Mouse (Mus musculus): Measurements from ENCODE around the gene Il18bp.
"Not testable (repeated sequence)": the region's sequence is repeated elsewhere in the genome, so short reads cannot be mapped to it uniquely, and the experiment has no call there.

The Il18bp gene

DNA sequence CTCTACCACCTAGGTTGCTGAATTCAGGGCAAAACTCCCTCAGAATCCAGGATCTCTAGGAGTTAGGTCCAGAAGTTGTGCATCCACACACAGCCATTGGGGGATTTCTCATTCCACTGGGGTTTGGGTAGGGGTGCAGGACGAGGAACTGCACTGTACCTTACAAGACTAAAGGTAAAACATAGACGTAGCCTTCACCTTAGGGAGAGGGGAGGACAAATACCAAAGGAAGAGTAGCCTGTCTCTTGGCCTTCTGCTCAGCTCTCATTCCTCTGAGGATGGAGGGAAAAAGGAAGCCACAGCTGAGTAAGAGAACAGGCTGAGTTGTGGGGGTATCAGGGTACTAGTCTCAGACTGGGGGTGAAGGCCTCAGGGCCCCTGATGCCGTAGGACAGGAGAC is at the start of gene Il18bp:
Gene Il18bp, minus strand, starts transcription at position 101 of the 400 bp plus-strand sequence.
- no peak for DNase-seq (ENCODE audit: low read depth, low spot score)

DNA sequence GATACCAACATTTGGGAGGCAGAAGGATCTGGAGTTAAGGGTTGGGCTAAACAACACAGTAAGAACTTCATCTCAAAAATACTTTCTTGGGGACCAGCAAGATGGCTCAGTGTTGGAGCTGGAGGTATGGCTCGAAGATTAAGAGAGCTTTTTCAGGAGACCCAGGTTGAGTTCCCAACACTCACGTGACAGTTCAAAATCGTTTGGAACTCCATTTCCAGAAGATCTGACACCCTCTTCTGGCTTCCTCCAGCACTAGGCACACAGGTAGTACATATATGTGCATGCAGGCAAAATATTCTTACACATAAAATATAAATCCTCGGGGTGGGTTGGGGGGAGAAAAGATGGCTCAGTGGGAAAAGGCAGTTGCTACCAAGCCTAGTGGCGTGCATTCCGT is 47.9 kb upstream of the Il18bp start:
- no peak for DNase-seq (ENCODE audit: low read depth, low spot score)

DNA sequence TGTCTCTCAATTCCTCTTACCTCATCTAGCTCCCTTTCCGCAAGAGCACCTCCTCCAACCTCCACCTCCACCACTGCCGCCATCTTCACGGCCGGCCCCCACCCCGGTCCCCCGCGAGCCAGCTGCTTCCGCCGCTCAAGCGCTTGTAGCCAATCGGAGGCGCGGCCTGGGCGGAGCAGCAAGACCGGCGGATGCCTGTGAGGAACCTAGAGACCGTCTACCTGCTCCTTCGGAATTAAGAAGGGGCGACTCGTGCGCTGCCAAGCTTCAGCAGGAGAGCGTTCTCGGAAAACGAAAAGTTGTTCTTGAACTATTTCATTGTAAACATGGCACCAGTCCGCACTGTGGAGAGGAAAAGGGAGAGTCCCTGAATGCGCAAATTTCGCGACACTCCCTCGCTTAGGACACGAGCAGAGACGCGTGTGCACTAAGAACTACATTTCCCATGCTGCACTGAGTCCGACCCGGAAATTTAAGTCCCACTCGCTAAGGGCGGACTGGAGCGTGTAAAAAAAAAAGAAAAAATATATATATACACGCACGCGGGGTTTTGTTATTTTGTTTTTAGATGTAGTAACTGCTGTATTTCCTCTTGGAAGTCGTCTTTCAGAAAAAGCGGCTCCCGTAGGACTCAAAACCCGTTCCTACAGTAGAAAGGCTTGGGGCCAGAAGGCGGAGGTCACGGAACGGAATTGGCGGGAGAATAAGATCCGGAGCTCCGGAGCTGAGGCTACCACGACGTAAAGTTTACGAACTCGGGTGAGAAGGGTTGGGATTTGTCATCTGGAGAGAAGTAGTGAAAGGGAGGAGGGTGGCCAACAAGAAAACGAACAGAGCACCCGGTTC is 46.8 kb upstream of the Il18bp start, which contains the start of the genes Rnf121, Xndc1 and Xntrpc:
Gene Rnf121, minus strand, starts transcription at position 424 of the 846 bp plus-strand sequence.
Gene Xndc1, plus strand, starts transcription at position 466 of the 846 bp plus-strand sequence.
Gene Xntrpc, plus strand, starts transcription at position 668 of the 846 bp plus-strand sequence.
- DNase-seq (ENCODE audit: low read depth, low spot score), result peak; percentile 96

DNA sequence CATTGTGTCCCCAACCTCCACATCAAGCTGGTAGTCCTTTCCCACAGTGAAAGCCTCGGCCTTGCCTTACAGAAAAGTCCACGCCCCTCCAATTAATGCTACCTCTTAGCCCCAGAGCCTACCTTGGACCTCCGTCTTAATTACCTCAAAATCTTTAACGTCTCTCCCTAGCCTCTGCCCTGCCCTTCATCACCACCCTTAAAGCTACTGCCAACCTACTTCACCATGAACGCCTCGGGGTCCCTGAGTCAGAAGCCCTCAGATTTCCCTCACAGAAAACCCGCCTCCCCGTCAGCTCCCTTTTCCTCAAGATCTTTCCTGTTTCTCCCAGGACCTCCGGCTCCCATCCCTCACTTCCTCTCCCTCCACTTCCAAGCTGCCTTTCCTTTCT is 46.2 kb upstream of the Il18bp start:
- DNase-seq (ENCODE audit: low read depth, low spot score), result no peak

DNA sequence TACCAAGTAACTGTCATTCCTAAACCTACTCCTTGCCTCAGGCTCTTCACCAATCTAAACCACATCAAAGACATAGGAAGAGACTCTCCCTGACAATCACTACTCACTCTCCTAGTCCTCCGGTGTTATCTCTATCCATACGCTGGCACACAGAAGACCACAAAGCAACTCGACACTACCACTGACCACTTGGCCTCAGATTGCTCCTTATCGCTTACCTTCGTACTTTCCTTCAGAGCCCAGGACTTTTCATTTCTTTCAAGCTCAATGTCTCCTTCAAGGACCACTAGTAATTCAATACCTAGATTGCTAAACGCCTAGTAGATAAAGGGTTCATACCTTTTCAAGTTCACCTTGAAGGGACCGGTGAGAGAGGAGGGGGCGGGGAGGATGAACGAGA is 45.4 kb upstream of the Il18bp start:
- no peak for DNase-seq (ENCODE audit: low read depth, low spot score)

DNA sequence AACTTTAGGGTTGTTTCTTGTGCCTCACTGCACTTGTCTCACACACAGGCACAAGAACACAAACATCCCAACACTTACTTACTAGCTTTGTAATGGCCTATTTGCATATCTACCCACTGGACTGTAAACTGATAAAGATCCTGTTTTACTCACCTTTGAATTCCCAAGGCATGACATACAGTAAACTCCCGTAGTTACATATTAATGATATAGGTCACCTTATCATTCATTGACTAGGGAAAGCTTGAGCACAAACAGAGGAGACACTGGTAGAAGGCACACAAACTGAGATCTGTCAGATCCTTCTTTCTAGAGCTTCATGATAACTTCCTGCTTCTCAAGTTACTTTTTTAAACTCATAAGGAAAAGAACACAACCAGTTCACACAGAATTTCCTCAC is 43.7 kb upstream of the Il18bp start:
- DNase-seq (ENCODE audit: low read depth, low spot score), result no peak

DNA sequence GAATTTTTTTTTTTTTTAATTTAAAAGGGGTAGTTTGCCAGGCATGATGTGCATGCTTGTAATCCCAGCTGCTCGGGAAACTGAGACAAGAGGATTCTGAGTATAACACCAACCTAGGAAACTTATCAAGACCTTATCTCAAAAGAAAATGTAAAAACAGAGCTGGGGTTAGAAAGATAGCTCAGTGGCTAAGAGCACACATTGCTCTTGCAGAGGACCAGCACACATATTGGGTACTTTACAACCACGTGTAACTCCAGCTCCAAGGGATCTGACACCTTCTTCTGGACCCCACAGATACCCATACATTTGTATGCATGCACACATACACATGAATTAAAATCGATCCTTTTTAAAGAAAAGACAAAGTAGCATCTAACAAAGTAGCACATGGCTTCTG is 42.9 kb upstream of the Il18bp start:
- no peak for DNase-seq (ENCODE audit: low read depth, low spot score)

DNA sequence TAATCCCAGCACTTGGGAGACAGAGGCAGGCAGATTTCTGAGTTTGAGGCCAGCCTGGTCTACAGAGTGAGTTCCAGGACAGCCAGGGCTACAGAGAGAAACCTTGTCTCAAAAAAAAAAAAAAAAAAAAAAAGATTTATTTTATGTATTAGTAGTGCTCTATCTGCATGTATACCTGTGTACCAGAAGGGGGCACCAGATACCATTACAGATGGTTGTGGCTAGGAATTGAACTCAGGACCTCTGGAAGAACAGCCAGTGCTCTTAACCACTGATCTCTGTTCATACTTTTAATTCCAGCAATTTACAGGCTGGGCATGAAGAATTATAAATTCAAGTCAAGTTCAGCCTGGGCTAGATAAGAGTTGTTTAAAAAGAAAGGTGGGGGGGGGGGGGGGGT is 30.0 kb upstream of the Il18bp start:
- not testable (repeated sequence) for DNase-seq (ENCODE audit: low read depth, low spot score)

DNA sequence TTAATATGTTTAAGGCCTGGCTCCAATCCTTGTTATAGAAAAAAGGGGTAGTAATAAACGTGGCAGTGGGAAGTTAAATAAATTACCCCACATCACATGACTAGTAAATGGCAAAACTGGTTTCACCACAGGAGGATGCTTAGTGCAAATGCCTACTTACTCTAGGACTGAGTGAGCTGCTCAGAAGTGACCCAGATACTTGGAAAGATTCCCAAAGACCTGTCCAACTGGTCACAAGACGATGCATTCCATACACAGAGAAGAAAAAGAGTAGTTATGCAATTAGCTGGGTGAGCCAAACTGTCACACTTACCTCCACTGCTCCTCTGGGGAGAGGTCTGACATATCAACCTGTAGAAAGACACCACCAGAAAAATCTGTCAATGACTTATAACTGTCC is 23.8 kb upstream of the Il18bp start:
- no peak for DNase-seq (ENCODE audit: low read depth, low spot score)

DNA sequence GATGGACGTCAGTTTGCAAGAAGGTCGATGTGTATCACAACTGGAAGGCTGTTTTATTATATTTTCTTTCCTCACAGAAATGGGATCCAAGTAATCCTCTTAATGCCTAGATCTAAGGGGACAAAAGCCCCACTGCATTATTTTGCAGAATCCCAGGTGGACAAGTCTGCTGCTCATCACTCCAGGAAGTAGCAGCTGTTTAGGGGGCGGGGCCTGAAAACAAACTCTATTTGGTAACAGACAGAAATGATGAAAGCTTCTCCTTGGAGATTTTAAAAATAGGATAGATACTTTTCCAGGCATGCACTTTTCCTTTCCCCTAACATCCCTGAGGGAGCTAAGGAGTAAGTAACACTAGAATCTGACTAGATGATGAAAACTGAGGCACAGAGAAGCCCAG is 18.8 kb upstream of the Il18bp start:
- no peak for DNase-seq (ENCODE audit: low read depth, low spot score)

DNA sequence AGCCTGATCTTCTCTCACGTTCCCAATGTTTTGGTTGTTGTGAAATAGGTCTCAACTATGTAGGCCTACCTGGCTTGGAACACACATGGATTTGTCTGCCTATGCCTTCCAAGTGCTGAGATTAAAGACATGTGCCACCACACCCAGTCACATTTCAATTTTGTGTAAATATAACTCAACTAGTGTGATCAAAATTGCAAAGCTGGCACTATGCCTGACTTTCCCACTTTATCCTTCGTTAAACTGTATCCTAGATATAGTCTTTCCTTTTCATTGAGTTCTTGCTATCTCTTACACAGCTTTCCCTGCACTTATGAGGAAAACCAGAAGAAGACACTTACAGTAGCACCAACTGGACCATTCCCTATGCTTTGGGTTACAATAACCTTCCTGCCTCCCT is 17.0 kb upstream of the Il18bp start:
- DNase-seq (ENCODE audit: low read depth, low spot score), result no peak

DNA sequence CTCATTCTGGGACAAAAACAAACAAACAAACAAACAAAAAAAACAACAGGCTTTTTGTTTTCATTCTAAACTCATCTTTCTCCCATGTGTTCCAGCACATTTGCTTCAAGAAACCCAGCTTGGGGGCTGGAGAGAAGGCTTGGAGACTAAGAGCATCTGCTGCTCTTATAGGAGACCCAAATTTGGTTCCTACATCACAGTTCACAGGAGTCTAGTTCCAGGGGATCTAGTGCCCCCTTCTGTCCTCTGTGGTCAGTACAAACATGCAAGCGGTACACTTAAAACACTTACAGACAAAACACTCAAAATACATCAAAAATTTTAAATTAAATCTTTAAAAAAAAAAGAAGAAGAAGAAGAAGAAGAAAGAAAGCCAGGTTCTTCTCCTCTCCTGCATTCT is 16.4 kb upstream of the Il18bp start:
- no peak for DNase-seq (ENCODE audit: low read depth, low spot score)

DNA sequence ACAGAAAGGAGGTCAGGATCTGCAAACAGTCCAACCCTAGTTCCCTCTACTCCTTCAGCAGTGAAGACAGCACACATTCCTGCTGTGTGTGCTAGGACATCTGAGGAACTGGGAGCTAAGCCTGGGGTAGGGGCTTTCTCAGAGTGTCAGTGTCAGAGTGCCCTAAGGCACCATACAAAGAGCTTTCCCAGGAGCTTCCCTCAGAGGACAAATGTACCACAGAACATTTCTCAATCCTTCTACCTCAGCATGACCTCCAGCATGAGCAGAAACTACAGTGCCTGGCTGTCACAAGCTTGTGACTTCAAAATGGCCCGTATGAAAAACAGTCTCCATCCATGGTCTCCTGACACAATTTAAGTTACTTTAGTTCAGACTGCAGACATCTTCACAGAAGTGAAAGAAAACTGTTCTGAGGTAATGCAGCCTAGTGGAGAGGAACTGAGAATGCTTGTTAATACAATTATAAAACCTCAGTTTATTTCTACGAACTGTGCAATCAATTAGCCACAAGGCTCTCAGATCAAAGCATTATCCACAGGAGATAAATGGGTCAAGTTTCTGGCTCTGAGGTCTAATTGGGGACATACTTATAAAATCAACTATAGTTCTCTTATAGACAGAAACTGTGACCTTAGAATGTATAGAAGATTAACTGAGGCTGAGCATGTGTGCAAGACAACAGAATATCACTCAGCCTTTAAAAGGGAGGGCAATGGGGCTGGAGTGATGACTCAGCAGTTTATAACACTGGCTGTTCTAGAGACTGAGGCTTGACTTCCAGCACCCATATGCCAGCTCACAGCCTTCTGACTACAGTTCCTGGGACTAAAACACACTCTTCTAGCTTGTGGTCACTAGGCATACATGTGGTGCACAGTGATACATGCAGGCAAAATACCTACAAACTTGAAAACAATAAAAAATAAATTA is 7.0 kb upstream of the Il18bp start:
- no peak for DNase-seq (ENCODE audit: low read depth, low spot score)

DNA sequence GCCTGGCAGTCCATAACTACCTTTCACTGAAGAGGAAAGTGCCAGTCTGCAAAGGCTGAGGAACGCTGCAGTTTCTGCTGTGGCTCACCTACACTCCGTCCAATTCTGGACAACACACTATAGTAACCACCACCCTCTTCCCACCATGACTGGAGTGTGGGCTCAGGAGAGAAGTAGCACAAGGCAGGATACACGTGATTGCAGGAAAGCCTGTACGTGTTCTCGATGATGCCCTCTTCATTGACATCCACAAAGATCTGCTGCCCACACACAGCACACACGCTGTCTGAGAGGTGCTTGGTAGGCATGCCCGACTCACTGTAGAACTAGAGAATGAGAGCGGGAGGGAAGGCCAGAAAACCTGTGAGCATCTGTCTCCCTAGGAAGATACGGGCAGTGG is 5.3 kb upstream of the Il18bp start:
- DNase-seq (ENCODE audit: low read depth, low spot score), result peak; percentile 43

DNA sequence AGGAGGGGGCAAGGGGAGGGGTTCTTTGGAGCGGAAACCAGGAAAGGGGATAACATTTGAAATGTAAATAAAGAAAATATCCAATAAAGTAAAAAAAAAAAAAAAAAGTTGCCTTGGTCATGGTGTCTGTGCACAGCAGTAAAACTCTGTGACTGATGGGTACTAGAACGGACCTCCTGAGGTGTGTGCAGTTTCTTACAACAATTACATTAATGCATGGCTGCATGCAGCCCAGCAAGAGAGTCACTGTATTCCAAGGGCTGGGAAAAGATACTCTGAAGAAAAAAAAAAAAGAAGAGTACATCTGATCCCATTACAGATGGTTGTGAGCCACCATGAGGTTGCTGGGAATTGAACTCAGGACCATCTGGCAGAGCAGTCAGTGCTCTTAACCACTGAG is 2.4 kb upstream of the Il18bp start:
- DNase-seq (ENCODE audit: low read depth, low spot score), result not testable (repeated sequence)

DNA sequence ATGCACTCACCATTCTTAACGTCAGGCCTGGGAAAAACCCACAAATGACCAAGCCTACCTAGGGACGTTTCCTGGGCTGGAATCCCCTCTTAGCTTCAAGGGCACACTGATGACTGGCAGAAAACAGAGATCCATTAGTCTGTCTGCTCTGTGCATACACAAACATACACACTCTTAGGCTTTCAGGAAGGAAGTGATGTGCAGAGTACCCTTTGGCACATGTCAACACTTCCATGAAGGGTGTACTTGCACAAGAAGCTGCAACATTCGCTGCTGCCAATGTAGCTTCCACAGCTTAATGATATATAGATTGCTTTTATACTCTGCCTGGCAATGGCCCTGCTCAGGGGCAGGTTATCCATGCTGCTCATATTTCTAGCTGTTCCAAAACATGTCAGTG is 872 bp upstream of the Il18bp start:
- DNase-seq (ENCODE audit: low read depth, low spot score), result no peak

DNA sequence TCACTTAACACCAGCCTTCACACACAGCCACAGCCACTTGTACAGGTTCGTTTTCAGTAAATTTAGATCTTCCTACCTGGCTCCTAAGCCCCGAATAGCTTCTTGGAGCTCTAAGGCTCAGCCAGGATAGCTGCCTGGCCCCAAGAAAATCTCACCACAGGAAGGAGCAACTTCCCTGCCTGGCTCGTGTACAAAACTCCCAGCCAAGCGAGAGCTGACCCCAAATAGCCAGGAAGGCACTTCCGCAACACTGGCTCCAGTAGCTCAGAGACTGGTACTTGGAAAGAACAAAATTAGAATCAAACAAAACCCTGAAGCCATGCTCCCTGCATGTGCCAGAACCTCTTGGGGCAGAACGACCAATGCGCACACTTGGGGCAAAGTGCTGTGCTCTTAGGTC is 456 bp downstream of the Il18bp start:
- DNase-seq (ENCODE audit: low read depth, low spot score), result no peak

DNA sequence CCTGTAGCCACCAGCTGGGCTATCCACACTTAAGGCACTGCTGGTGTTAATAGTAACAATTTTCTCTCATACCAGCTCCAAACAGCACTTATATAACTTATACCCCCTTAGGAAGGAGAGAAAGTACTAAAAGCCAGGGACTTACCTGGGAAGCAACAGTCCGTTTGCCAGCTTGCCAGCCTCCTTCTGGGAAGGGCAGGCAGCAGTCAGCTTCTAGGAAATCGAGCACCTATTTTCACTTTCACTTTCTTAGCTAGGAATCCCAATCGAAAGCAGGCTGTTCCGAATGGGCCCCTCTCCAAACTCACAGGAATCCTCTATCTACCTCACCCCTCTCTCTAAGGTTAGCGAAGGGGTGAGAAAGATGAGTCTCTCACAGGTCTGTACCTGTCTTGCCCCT is 1.0 kb downstream of the Il18bp start:
- DNase-seq (ENCODE audit: low read depth, low spot score), result no peak

DNA sequence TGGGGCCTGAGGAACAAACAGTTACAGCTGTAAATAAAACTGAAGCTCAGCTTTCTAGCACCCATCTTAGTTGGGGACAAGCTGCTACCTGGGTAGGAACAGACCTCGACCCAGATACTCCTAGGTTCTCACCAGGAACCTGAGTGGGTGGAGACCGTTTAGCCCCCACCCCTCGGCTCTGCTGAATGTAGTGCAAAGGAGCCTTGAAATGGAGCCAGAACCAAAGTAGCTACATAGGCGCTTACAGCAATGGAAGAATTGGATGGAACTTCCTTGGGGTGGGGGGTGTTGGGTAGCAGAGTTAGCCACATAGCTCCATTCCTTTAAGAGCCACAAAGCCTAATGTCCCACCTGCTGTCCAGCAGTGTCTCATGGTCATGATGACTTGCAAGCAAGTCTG is 1.6 kb downstream of the Il18bp start:
- DNase-seq (ENCODE audit: low read depth, low spot score), result no peak

DNA sequence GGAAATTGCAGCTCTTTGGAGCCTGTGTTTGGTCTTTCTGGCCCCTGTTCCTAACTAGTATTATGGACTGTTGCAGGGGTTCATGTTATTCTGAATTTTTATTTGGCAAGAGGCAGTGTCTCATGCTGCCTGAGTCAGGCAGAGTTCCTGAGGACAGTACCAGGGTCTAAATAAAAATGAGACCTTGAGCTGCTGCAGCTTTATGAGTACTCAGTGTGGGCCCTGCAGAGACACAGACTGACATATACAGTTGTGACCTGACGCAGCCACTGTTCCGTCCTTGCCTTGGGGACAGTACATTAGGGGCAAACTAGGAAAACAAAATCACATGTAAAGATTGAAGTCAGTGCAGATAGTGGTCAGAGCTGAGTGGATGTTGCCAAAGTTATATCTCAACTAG is 3.5 kb downstream of the Il18bp start:
- no peak for DNase-seq (ENCODE audit: low read depth, low spot score)

DNA sequence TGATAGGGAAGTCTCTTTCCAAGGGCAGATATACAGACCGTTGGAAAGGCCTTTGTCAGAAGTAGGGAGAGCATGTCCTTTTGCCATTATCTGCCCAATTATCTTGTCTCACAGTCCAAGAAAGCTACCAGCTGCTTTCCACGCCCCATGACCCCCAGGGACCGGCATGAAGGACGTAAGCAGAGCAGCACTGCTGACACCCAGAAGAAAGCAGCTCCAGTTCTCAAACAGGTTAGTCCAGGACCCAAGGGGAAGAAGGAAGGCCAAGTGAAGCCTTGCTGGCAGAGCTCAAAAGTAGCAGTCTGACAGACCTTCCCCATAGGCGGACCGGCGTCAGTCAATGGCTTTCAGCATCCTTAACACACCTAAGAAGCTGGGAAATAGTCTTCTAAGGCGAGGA is 5.1 kb downstream of the Il18bp start:
- no peak for DNase-seq (ENCODE audit: low read depth, low spot score)

DNA sequence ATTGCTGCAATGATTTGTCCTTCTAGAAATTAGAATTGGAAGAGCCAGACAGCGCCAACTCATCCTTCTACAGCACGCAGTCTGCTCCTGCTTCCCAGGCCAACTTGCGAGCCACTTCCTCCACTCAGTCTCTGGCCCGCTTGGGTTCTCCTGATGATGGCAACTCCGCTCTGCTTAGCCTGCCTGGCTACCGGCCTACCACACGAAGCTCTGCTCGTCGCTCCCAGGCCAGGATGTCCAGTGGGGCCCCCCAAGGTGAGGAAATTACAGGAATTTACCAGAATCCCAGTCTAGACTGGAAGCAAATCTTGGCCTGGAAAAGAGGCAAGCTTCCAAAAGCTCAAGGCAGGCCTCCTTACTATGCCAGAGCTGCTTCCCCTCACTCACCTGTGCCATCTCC is 6.6 kb downstream of the Il18bp start:
- no peak for DNase-seq (ENCODE audit: low read depth, low spot score)

DNA sequence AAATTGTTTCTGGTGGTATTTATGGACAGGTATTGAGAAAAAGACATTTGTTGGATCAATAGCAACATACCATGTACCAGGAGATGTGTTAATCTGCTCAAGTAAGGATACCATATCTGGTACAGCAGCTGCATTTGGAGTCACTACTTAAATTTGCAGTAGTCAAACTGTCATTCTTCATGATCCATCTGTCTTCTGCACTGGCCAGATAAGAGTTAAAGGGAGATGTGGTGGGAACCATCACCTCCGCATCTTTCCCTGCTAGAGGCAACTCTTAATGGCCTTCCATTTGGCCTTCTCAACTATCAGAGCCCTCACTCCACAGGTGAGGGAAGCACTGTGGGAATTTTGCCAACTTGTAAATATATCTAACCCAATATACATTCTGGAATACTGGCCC is 12.0 kb downstream of the Il18bp start:
- no peak for DNase-seq (ENCODE audit: low read depth, low spot score)

Data from telencephalon, adult 2 months (tissue).